Mouse (Mus musculus) stomach, embryonic 15.5 days (tissue): ENCODE data around the gene Rpl12. TPM values are rescaled to one million over a fixed set of nuclear protein-coding genes. Genes with fewer than 3 reads are reported as not detected.
"Not testable (repeated sequence)": the region's sequence is repeated elsewhere in the genome, so short reads cannot be mapped to it uniquely, and the experiment has no call there.

Experiments
- ATAC-seq: fragments of 200-750 bp; cut with Nextera tagmentation; 2 replicates; pipeline ENCODE4 v1.8.0; 2017; ENCODE audit warnings: low read depth, moderate number of reproducible peaks, moderate TSS enrichment; ENCODE audit not compliant: insufficient read depth, low FRiP score
- H3K27ac ChIP-seq: fragments of 300-500 bp; sonication (generic); 2 replicates; pipeline ENCODE4 v1.5.1; 2015; ENCODE audit warnings: mild to moderate bottlenecking, inconsistent platforms
- H3K27me3 ChIP-seq: fragments of 300-500 bp; sonication (generic); replicated peaks from 2 replicates; pipeline ENCODE4 v1.6.1; 2015; ENCODE audit warnings: inconsistent platforms
- H3K36me3 ChIP-seq: fragments of 300-500 bp; sonication (generic); 2 replicates; pipeline ENCODE4 v1.6.1; 2015; ENCODE audit warnings: inconsistent platforms
- H3K4me1 ChIP-seq: fragments of 300-500 bp; sonication (generic); 2 replicates; pipeline ENCODE4 v1.6.1; 2015; ENCODE audit warnings: inconsistent platforms
- H3K4me2 ChIP-seq: fragments of 300-500 bp; sonication (generic); 2 replicates; pipeline ENCODE4 v1.6.1; 2015; ENCODE audit warnings: mild to moderate bottlenecking, inconsistent platforms
- H3K4me3 ChIP-seq: fragments of 300-500 bp; sonication (generic); replicated peaks from 2 replicates; pipeline ENCODE4 v1.5.1; 2015; ENCODE audit warnings: inconsistent platforms
- H3K9ac ChIP-seq: fragments of 300-500 bp; sonication (generic); 2 replicates; pipeline ENCODE4 v1.6.1; 2015; ENCODE audit warnings: inconsistent platforms
- H3K9me3 ChIP-seq: fragments of 300-500 bp; sonication (generic); 2 replicates; pipeline ENCODE4 v1.6.1; 2016; ENCODE audit warnings: inconsistent platforms
- WGBS: fragments of 180-500 bp; shearing (Covaris S2); methylation state at CpG from one replicate; pipeline ENCODE4 v1.1.7; 2015; 5-methylcytosine and 5-hydroxymethylcytosine counted together
- polyA plus RNA-seq: library from polyadenylated mRNA; unstranded; fragments of >200 nt; fragmentation: Nextera tagmentation; extraction: Ambion mirVana; gene quantifications from 2 replicates; pipeline ENCODE4 v1.2.1, GENCODE M21; 2015

The Rpl12 gene
- polyA plus RNA-seq, 1 experiment from 2014 or later = 152 TPM

DNA sequence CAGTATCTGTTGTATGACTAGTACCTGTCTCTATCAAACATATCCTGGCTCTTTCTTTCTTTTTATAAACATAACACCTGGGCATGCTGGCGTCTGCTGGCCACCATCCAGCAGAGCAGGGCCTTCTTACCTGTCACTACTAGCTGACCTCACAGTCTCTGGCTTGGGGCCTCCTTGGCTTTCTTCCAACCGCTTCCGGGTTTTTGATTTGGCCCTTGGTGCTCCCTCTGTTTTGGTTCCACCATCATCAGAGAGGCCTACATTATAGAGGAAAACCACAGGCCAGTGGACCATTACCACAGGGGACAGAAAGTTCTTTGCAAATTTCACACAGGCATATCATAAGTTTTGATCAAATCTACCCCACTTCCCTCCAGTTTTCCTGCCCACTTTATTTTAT lies 28.0 kb downstream of the Rpl12 start:
- no peaks in the 10 kb centered on the region for H3K36me3 ChIP-seq
- H3K27ac ChIP-seq = no peak overlapping the region
- WGBS = 61% methylated on average over 3 of the region's 3 CpGs
- H3K27me3 ChIP-seq = no peaks in the 10 kb centered on the region
- H3K4me3 ChIP-seq = no peak overlapping the region
- H3K4me1 ChIP-seq = no peaks in the 10 kb centered on the region
- no peak overlapping the region for H3K4me2 ChIP-seq
- H3K9ac ChIP-seq = no peak overlapping the region
- no peaks in the 10 kb centered on the region for H3K9me3 ChIP-seq
- ATAC-seq = no peak

DNA sequence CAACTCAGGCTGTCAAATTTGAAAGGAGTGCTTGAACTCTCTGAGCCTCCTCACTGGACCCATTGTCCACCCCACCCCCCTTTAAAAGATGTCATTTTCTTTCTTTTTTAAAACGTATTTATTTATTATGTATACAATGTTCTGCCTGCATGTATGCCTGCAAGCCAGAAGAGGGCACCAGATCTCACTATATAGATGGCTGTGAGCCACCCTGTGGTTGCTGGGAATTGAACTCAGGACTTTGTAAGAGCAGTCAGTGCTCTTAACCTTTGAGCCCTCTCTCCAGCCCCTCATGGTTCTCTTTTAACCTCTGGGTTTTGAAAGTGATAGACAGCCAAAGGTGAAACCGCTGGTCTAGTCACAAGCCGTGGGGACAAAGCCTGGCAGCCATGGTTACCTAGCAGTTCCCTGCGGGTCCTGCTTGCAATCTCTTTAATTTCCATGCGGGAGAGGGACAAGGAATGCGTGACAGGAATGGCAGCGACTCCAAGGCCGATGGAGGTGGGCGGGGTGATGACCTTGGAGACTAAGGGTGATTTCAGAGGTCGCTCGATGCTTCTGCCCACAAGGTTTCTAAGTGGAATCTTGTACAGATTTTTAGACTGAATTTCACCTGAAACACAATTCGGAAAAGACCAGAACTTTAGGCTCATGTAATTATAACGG lies 28.9 kb downstream of the Rpl12 start:
- no peak for ATAC-seq
- Histone ChIP-seq H3K4me2 (no peak overlapping the region), H3K4me1 (no peaks in the 10 kb centered on the region), H3K36me3 (no peaks in the 10 kb centered on the region), H3K27me3 (no peaks in the 10 kb centered on the region), H3K9me3 (no peaks in the 10 kb centered on the region), H3K4me3 (no peak overlapping the region), H3K9ac (no peak overlapping the region), H3K27ac (no peak overlapping the region)
- WGBS = 70% methylated on average over 13 of the region's 13 CpGs

DNA sequence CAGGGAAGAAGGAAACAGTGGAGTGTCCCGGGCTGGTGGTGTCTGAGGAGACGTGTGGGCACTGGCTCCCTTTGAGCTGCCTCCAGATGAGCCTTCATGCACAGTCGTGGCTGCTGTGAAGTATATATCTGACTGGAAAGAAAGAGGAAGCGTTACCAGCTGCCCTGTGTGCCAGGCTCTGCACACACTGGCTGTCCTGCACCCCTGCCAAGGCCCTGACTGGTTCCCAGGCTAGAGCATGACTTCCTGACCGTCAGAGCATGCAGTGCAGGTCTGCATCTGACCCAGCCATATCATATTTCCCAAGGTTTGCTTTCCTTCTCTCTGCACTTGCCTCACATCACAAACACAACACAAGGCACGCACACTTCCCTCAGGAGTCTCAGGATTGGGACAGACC lies 30.8 kb downstream of the Rpl12 start:
- Histone ChIP-seq H3K9ac (no peak overlapping the region), H3K4me2 (no peak overlapping the region), H3K4me3 (no peak overlapping the region), H3K36me3 (no peaks in the 10 kb centered on the region), H3K27ac (no peak overlapping the region), H3K4me1 (no peaks in the 10 kb centered on the region), H3K27me3 (no peaks in the 10 kb centered on the region), H3K9me3 (no peaks in the 10 kb centered on the region)
- WGBS = 58% methylated on average over 6 of the region's 6 CpGs
- ATAC-seq = no peak

DNA sequence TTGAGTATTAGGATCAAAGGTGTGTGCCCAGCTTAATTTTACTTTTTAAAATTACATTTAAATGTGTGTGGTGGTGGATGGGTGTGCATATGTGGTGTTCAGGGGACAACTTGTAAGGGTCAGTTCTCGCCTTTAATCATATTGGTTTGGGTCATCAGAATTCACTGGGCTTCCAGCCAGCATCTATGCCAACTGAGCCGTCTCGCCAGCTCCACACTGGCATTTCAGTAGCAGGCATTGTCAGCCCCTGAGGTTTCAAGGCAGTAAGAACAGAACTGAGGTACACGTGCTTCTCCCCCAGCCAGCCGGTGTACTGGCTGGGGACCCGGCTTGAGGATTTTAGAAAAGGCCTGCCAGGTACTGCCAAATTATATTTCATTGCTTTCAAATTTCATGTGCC lies 35.7 kb downstream of the Rpl12 start:
- Histone ChIP-seq H3K36me3 (no peaks in the 10 kb centered on the region), H3K4me1 (no peaks in the 10 kb centered on the region), H3K4me2 (no peak overlapping the region), H3K27me3 (no peaks in the 10 kb centered on the region), H3K9me3 (no peaks in the 10 kb centered on the region), H3K27ac (no peak overlapping the region), H3K4me3 (no peak overlapping the region), H3K9ac (no peak overlapping the region)
- 80% methylated on average over 6 of the region's 6 CpGs for WGBS
- ATAC-seq = no peak

DNA sequence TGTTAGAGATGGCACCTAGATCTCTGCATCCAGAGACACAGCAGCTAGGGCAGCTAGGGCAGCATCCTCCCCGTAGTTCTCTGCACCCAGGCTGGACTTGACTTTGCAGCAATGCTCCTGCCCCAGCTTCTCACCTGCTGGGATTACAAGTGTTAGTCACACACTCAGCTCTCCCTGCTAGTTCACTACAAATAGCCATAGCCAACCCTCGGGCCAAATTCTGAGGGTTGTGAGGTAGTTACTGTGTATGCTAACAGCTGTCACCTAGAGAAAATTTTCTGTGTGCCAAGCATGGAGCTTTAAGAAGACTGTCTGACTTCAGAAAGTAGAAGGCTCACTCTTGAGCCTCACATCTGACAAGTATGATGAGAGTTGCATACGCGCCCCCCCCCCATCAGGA lies 36.4 kb downstream of the Rpl12 start:
- no peak overlapping the region for H3K4me2 ChIP-seq
- H3K4me3 ChIP-seq = no peak overlapping the region

DNA sequence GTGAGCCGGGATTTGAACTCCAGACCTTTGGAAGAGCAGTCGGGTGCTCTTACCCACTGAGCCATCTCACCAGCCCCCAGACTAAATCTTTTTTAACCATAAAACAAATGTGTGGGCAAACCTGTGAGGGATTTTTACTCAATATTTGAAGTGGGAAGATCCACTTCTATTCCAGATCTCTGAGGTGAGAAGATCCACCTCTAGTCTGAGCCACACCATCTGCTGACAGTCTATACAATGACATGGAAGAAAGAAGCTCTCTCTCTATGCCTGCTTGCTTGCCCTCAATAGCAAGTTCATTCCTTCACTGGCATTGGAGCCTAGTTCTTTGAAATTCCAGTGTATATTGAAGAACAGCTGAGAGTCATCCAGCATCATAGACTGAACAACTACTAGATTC lies 38.4 kb downstream of the Rpl12 start:
- Histone ChIP-seq H3K4me3 (no peak overlapping the region), H3K4me2 (no peak overlapping the region), H3K9ac (no peak overlapping the region), H3K27ac (no peak overlapping the region), H3K9me3 (no peaks in the 10 kb centered on the region), H3K27me3 (no peaks in the 10 kb centered on the region), H3K4me1 (no peaks in the 10 kb centered on the region), H3K36me3 (no peaks in the 10 kb centered on the region)
- 84% methylated on average over 2 of the region's 2 CpGs for WGBS
- ATAC-seq = no peak

More for the DNA sequence above, 36.4 kb downstream of the Rpl12 start:
- H3K9ac ChIP-seq = no peak overlapping the region
- H3K36me3 ChIP-seq = no peaks in the 10 kb centered on the region
- no peak overlapping the region for H3K27ac ChIP-seq
- H3K27me3 ChIP-seq = no peaks in the 10 kb centered on the region
- 84% methylated on average over 4 of the region's 4 CpGs for WGBS
- no peaks in the 10 kb centered on the region for H3K4me1 ChIP-seq
- H3K9me3 ChIP-seq = no peaks in the 10 kb centered on the region
- no peak for ATAC-seq

DNA sequence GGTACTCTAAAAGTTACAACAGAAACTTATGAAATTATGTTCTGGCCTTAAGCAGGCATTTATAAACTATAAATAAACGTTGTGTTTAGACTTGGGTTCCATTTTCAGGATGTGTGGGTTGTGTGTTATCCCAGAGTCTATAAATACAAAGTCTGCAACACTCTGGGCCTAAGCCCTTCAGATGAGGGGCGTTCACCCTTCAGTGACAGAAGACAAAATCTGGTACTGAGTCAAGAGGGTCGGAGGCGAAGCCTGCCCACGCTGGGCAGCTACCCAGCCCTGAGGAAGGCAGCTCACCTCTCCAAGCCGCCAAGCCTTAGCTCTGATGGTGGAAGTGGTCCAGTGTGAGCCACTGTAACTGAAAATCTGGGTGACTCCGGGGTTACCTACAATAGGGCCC lies 40.8 kb downstream of the Rpl12 start:
- Histone ChIP-seq H3K36me3 (no peaks in the 10 kb centered on the region), H3K9ac (no peak overlapping the region), H3K27me3 (no peaks in the 10 kb centered on the region), H3K9me3 (no peaks in the 10 kb centered on the region), H3K4me1 (no peaks in the 10 kb centered on the region), H3K4me3 (no peak overlapping the region), H3K27ac (no peak overlapping the region), H3K4me2 (no peak overlapping the region)
- ATAC-seq = no peak
- WGBS = 84% methylated on average over 7 of the region's 7 CpGs

DNA sequence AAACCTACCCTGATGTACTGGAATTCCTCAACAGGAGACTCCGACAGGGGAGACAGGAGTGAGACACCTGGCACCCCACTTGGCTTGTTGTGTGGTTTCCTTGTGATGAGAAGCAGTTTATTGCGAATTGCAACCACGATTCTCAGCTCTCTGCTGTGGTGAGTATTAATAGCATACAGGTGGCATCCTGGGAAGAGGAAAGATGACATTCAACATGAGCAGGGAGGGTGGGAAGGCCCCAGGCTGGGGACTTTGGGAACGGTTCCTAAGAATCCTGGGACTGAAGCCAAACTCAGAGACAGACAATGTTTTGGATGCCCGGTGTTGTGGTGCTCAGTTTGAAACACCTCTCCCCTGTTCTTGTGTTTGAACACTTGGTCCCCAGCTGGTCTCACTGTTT lies 43.7 kb downstream of the Rpl12 start:
- 79% methylated on average over 5 of the region's 5 CpGs for WGBS
- H3K27me3 ChIP-seq = no peaks in the 10 kb centered on the region
- no peak overlapping the region for H3K4me2 ChIP-seq
- H3K4me3 ChIP-seq = no peak overlapping the region
- no peak overlapping the region for H3K27ac ChIP-seq
- no peak for ATAC-seq
- H3K4me1 ChIP-seq = no peaks in the 10 kb centered on the region
- no peaks in the 10 kb centered on the region for H3K9me3 ChIP-seq
- no peaks in the 10 kb centered on the region for H3K36me3 ChIP-seq
- no peak overlapping the region for H3K9ac ChIP-seq

DNA sequence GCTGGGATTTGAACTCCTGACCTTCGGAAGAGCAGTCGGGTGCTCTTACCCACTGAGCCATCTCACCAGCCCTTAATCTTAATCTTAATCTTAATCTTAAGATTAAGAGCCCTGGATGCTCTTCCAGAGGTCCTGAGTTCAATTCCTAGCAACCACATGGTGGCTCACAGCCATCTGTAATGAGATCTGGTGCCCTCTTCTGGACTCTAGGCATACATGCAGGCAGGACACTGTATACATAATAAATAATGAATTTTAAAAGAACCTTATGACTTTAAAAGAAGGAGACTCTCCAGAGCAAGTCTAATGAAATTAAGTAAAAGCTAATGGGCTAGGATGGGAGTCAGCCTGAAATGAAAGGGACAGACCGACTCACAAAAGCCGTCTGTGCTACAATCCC lies 47.7 kb downstream of the Rpl12 start:
- H3K9me3 ChIP-seq, ATAC-seq, H3K4me2 ChIP-seq, H3K36me3 ChIP-seq, H3K4me1 ChIP-seq, H3K9ac ChIP-seq, H3K4me3 ChIP-seq, H3K27ac ChIP-seq, H3K27me3 ChIP-seq: not testable (repeated sequence)
- 84% methylated on average over 4 of the region's 4 CpGs for WGBS

DNA sequence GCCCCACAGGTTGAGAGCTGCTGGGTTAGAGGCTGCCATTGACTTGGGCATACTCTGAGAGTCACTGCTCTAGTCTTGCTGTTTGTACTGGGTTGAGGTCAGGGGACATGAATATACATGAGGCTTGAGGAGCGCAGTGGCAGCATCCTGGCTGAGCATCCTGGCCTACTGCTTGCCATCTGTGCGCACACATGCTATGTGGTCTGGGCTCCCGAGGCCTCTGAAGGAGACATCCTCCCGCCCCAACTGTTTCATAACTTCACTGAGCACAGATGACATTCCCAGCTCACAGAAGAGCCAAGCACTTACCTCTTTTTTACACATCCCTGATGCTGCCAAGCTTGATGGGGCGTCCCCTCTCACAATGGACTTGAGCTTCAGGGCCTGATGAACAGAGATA lies 53.5 kb downstream of the Rpl12 start:
- no peaks in the 10 kb centered on the region for H3K4me1 ChIP-seq
- no peaks in the 10 kb centered on the region for H3K9me3 ChIP-seq
- H3K4me2 ChIP-seq = no peak overlapping the region
- no peak overlapping the region for H3K4me3 ChIP-seq
- H3K27me3 ChIP-seq = no peaks in the 10 kb centered on the region
- H3K36me3 ChIP-seq = no peaks in the 10 kb centered on the region
- 92% methylated on average over 5 of the region's 5 CpGs for WGBS
- H3K9ac ChIP-seq = no peak overlapping the region
- no peak overlapping the region for H3K27ac ChIP-seq
- no peak for ATAC-seq

Other genes with a start within 250 kb of the Rpl12 start
- 89.8 and 91.4 TPM in 2 replicates for gene Cdk9, start 248.5 kb upstream of the Rpl12 start, polyA plus RNA-seq
- 26.2 and 28.6 TPM in 2 replicates for gene Sh2d3c, start 240.5 kb upstream of the Rpl12 start, polyA plus RNA-seq
- gene 6330409D20Rik, start 220.5 kb upstream of the Rpl12 start, polyA plus RNA-seq = 0.27 and 0.45 TPM in 2 replicates
- 63.8 and 68.5 TPM in 2 replicates for gene Tor2a, start 204.3 kb upstream of the Rpl12 start, polyA plus RNA-seq
- gene Ttc16, start 185.9 kb upstream of the Rpl12 start, polyA plus RNA-seq = 0.23 and 0.41 TPM in 2 replicates
- gene Ptrh1, start 185.8 kb upstream of the Rpl12 start, polyA plus RNA-seq = 4.4 TPM in 2 replicates
- 0.62 and 1.1 TPM in 2 replicates for gene Cfap157, start 177.1 kb upstream of the Rpl12 start, polyA plus RNA-seq
- gene Stxbp1, start 114.3 kb upstream of the Rpl12 start, polyA plus RNA-seq = 20.0 and 21.4 TPM in 2 replicates
- gene Fam129b, start 85.4 kb upstream of the Rpl12 start, polyA plus RNA-seq = 67.1 and 73.6 TPM in 2 replicates
- gene Lrsam1, start 55 bp downstream of the Rpl12 start, polyA plus RNA-seq = 8.8 and 10.1 TPM in 2 replicates
- gene Slc2a8, start 20.5 kb downstream of the Rpl12 start, polyA plus RNA-seq = 16.9 and 18.2 TPM in 2 replicates
- gene Garnl3, start 170.1 kb downstream of the Rpl12 start, polyA plus RNA-seq = 14.0 and 14.4 TPM in 2 replicates